Mouse (Mus musculus) retina, adult 2 months (tissue): Measurements from ENCODE around the gene Anapc1.
"Not testable (repeated sequence)": the region's sequence is repeated elsewhere in the genome, so short reads cannot be mapped to it uniquely, and the experiment has no call there.

ENCODE experiments used
- DNase-seq: peaks from one replicate; pipeline ENCODE4 v3.0.0-alpha.2; 2012; ENCODE audit warnings: low read depth, low spot score

The Anapc1 gene

DNA sequence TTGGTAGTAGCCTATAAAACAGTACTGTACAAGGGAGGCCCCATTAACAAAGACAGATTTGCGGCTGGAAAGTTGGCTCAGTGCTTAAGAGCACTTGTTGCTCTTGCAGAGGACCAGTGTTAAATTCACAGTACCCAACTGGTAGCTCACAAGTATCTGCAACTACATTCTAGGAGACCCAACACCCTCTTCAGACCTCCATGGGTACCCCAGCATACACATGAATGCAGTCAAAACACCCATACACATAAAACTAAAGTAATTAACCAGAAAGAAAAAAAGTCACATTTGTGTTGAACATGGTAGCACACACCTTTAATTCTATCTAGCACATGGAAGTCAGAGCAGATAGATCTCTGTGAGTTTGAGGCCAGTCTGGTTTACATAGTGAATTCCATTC, 9.9 kb upstream of the Anapc1 start:
- no peak for DNase-seq

DNA sequence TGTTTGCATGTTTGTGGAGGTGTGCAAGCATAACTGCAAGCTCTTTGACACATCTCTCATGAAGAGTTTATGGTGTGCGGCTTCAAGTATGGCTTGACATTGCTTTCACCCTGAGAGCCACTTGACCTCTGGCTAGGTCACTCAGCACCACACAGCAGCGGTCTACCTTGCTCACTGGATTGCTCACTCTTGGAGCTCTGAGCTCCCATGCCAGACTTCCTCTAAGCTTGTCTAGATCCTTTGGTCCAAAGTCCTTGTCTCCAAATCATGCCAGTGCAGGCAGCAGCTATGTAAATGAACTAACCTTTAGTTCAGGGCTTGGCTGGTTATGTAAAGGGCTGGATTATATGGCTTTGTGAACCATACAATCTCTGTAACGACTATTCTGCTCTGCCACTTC, 9.2 kb upstream of the Anapc1 start:
- DNase-seq = no peak

- DNase-seq = no peak
These were observed 7.4 kb upstream of the Anapc1 start for GRCm38 (mm10) chr2:128694548-128694947.

DNA sequence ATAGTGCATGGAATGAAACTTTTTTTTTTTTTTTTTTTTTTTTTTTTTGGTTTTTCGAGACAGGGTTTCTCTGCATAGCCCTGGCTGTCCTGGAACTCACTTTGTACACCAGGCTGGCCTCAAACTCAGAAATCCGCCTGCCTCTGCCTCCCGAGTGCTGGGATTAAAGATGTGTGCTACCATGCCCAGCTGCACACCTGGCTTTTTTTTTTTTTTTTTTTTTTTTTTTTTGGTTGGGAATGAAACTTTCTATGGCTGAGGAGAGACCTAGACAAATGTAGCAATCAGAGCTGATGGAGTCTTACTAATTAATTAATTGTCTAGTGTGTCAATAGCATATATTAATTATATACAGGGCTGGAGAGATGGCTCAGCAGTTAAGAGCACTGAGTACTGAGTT, 6.6 kb upstream of the Anapc1 start:
- not testable (repeated sequence) for DNase-seq

DNA sequence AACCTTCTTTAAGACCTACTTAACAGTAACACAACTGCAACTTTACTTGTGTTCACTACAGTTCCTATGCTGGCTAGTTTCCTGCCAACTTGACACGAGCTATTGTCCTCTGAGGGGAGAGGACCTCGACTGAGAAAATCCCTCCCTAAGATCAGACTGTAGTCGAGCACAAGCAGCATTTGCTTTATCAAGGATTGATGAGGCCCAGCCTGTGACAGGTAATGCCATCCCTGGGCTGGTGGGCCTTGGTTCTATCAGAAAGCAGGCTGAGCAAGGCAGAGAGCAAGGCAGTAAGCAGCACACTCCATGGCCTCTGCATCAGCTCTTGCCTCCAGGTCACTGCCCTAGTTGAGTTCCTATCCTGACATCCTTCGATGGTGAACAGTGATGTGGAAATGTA, 6.0 kb upstream of the Anapc1 start:
- no peak for DNase-seq

DNA sequence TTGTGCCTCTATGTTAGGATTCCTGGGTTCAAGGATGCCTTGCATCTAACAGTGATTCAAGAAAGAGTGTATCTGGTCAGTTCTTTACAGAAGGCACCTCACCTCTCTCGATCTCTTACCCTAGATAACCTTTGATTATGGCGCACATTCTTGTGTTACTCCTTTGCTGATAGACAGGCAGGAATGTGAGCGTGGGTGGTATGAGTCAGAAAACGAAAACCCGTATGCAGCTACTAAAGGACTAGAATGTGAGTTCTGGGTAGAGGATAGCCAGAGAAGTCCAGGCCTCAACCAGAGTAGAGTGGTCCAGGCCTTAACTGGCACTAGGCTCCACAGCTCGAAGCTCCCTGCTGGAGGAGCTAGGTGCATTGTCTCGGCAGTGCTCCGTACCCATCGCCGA, 5.6 kb upstream of the Anapc1 start:
- DNase-seq = no peak

- no peak for DNase-seq
These were observed 5.1 kb upstream of the Anapc1 start for GRCm38 (mm10) chr2:128692336-128692735.

GRCm38 (mm10) chr2:128687558-128688120, 448 bp upstream of the Anapc1 start:
- DNase-seq = no peak

- no peak for DNase-seq
These were observed 6.5 kb downstream of the Anapc1 start for GRCm38 (mm10) chr2:128680661-128681060.

DNA sequence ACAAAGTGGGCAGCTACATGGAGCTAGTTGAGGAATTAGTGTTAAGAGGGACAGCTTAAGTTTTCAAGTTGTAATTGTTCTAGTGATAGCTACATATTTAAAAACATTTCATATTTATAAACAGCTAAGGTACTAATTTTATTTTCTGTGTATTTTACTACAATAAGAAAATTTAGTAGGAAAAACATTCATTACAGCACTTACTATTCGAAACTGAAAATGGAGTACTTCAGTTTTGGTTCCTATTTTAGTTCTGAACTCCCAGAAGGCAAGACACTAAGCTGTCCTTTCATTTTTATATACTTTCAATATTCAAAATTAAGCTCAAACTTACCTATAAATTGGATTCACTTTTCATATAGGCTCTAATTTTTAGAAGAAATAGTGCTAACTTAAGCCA, 66.6 kb downstream of the Anapc1 start:
- no peak for DNase-seq

DNA sequence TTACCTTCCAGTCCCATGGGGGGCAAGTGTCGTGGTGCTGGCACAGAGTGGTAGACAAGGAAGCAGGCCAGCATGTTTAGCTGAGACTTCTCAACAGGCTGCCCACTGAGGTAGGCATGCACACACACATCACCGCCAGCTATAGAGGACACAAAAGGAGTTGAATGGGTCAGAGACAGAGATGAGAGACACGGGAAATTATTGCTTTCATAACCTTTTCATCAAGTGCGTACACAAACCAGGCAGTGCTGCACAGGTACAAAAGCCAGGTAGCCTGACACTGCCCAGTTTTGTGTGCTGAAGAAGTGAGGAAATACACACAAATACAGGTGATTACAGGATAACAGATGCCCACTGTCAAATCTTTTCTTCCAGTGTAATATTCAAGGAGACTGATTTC, 71.8 kb downstream of the Anapc1 start:
- no peak for DNase-seq

- DNase-seq = no peak
These were observed 73.8 kb downstream of the Anapc1 start for GRCm38 (mm10) chr2:128613365-128613764.

DNA sequence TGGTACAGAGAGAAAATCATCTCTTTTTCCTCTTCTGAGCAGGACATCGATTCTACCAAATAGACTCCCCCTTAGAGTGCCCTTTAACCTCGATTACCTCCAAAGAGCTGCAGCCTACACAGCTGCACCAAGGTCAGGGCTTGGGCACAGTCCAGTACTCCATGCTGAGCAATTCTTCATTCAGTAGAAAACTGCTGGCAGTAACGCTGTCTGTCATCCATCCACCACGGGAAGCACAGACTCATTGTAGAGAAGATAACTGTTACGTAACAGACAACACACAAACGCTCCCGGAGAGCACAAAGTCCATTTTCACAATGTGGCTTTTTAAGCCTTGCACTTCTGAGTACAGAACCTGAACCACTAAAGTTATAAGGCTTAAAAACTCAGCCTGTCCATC, 74.9 kb downstream of the Anapc1 start:
- no peak for DNase-seq

DNA sequence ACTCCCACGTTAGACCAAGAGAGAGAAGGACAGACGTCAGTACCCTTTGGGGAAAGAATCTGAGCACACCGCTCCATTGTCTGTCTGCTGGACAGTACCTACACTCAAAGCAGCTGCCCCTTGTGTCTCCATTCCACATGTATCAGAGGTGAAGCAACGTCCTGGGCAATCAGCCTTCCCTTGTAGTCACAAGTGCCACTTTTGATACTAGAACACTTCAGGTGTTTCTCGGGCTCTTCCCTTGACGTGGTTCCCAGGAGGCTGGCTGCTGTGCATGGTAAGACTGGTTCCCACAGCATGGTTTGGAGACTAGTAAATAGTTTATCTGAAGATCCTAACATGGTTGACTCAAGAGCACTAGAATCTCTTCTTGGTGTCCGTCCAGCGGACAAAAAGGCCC, 76.0 kb downstream of the Anapc1 start:
- DNase-seq = no peak

GRCm38 (mm10) chr2:128609286-128609685, 77.9 kb downstream of the Anapc1 start:
- no peak for DNase-seq

- no peak for DNase-seq
These were observed 85.7 kb downstream of the Anapc1 start for GRCm38 (mm10) chr2:128601534-128601933.

- DNase-seq = no peak
These were observed 94.9 kb downstream of the Anapc1 start for GRCm38 (mm10) chr2:128592301-128592700.

DNA sequence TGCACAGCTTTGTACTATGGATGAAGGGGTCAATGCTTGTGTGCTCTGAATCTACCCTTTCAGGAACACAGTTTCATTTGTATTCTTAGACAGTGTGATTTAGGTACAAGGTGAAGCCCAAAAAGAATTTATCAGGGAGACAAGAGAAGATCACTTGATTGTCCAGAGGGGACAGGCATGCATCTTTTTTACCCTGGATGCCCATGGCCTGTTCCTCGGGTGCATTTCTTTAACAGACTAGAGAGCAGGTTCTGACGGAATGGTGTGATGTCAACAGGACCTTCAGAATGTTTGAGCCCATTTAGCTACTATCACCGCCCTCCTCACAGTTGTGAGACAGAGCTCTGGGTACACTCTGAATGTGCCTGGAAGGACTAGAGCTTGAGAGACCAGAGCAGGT, 96.3 kb downstream of the Anapc1 start, which contains the start of gene Spdye4c:
Gene Spdye4c (plus strand): TSS at position 301 of the 400 bp plus-strand sequence.
- no peak for DNase-seq

DNA sequence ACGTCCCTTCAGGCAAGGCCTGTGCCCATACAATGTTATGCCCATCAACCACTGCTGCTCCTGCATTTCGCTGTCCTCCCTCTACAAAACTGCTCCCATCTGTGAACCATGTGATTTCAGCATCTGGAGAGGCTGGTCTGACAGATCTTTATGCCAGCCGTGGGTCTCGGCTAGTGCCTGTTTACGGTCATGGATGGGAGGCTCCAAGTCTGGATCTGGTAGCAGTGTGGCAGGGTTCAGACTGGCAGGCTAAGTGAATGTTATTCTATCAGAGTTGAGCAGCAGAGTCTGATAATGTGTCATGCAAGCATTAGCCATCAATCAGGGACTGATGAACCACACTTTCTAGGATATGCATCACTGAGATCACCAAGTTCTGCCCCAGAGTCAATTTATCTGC, 104.3 kb downstream of the Anapc1 start:
- no peak for DNase-seq

DNA sequence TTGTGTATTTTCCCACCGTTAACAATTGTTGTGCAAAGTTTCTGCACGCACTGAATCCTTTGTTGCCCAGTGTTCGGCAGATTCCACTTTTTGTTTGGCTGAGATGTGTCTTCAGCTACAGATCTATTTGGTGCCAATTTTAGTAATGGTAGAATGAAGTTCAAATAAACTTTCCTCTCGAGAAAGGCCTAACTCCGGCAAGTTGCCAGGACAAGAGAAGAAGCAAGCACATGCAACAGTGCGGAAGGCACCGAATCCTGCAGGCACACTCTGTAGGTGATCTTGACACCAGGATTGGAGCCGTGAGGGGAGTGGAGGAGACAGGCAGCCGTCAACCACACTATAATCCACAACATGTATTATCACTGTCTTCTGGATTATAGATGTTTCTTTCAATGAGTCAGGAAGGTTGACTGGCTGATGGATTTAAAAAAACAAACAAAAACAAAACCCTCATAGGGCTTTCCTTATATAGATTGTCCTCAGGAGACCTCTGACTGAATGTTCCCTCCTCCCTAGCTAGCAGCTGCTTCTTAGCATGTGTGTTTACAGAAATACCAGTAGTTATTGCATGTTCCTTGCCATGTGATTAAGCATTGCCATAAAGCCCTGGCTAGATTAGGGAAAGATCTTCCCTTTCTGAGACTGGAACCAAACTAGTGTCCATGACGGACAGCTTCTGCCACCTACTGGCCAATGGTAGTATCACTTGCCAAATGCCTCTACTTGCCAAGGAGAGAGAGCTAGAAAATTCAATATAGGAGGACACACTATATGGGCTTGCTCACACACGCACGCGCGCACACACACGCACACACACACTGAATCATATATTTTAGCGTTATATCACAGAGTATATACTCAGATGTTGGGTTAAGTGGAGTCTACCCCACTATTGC, 114.2 kb downstream of the Anapc1 start:
- peak; percentile 54 for DNase-seq

DNA sequence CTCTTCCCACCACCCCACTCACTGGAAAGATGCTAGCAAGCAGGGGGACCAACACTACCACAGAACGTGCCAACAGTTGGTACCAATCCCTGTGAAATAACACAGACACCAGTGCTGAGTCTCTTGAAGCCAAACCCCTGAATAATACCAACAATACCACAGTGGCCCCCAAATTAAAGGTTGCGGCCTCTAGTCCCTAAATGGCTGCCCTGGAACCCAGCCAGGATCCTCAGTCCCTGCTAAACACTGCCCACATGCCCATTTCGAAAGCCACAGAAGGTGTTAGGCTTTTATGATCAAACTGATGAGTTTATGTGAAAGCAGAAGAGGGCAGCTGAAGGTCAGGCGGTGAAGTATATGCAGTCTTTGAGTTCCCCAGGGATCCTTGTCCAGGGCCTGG, 116.2 kb downstream of the Anapc1 start:
- no peak for DNase-seq

- no peak for DNase-seq
These were observed 118.7 kb downstream of the Anapc1 start for GRCm38 (mm10) chr2:128568490-128568889.

GRCm38 (mm10) chr2:128568018-128568417, 119.2 kb downstream of the Anapc1 start:
- DNase-seq = no peak
